Mouse (Mus musculus): ENCODE data around the gene Tlk1. TPM values are rescaled to one million over a fixed set of nuclear protein-coding genes. Genes with fewer than 3 reads are reported as not detected.

Tlk1 gene
- polyA plus RNA-seq, 1 experiment from 2014 or later, result 36.7 TPM

- WGBS, result 93% methylated on average over 5 of the region's 5 CpGs
- no peak overlapping the region for H3K27ac ChIP-seq (ENCODE audit: low read depth)
- H3K4me2 ChIP-seq (ENCODE audit: low read length), result no peak overlapping the region
- no peaks in the 10 kb centered on the region for H3K9me3 ChIP-seq (ENCODE audit: control insufficient read depth, low read length)
- DNase-seq (ENCODE audit: low spot score) (no peak), ATAC-seq (replicated peaks; ENCODE audit: low FRiP score, low TSS enrichment, low read depth) (no peak)
- H3K4me3 ChIP-seq (ENCODE audit: low read depth, low read length), result no peak overlapping the region
- no peaks in the 10 kb centered on the region for H3K4me1 ChIP-seq (replicated peaks; ENCODE audit: control insufficient read depth, insufficient read depth, low read length)
- no peak overlapping the region for H3K9ac ChIP-seq (ENCODE audit: low read length)
- H3K36me3 ChIP-seq (ENCODE audit: control insufficient read depth, insufficient read depth, low read length), result peaks cover 39% of the 10 kb centered on the region; the same call in 1 of the 2 replicates
- H3K27me3 ChIP-seq (replicated peaks; ENCODE audit: control insufficient read depth, insufficient read depth, low read length), result no peaks in the 10 kb centered on the region
Observed at GRCm38 (mm10) chr2:70752149-70752548, 73.4 kb downstream of the Tlk1 start.

DNA sequence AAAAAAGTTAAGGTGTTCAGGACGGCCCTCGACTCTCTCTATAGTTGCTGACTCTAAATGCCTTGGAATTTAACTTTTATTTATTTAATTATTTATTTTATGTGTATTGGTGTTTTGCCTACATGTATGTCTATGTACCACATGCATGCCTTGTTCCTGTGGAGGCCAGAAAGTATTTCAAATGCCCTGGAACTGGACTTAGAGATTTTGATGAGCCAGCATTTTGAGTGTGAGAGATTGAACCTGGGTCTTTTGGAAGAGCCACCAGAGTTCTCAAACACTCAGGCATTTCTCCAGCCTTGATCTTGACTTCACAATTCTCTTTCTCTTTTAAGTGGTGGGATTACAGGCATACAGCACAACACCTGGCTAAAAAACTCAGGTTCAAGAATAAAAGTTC lies 73.9 kb downstream of the Tlk1 start:
- no peak for ATAC-seq (replicated peaks; ENCODE audit: low FRiP score, low TSS enrichment, low read depth)
- WGBS, result 96% methylated on average over 2 of the region's 2 CpGs
- no peak overlapping the region for H3K27ac ChIP-seq (ENCODE audit: low read depth)
- H3K27me3 ChIP-seq (replicated peaks; ENCODE audit: control insufficient read depth, insufficient read depth, low read length), result no peaks in the 10 kb centered on the region
- H3K9ac ChIP-seq (ENCODE audit: low read length), result no peak overlapping the region
- no peak overlapping the region for H3K4me3 ChIP-seq (ENCODE audit: low read depth, low read length)
- DNase-seq (ENCODE audit: low spot score), result no peak
- no peak overlapping the region for H3K4me2 ChIP-seq (ENCODE audit: low read length)
- H3K9me3 ChIP-seq (ENCODE audit: control insufficient read depth, low read length), result no peaks in the 10 kb centered on the region
- H3K36me3 ChIP-seq (ENCODE audit: control insufficient read depth, insufficient read depth, low read length), result peaks cover 43% of the 10 kb centered on the region
- no peaks in the 10 kb centered on the region for H3K4me1 ChIP-seq (replicated peaks; ENCODE audit: control insufficient read depth, insufficient read depth, low read length)

DNA sequence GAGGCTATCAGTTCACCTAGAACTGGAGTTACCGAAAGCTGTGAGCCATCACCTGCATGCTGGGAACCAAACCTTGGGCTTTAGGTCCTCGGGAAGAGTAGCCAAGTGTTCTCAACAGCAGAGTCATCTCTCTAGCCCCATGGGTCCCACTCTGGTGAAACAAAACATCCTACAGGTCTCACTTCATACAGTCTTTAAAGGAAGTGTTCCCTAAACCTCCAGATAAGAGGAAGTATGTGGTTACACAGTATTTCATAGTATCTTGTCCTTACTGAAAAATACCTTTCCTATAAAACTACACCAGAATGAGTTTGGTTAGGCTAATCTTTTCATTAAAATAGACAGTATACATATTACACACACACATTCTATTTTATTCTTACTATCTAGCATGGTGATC lies 82.9 kb downstream of the Tlk1 start:
- DNase-seq (ENCODE audit: low spot score), result no peak
- H3K27me3 ChIP-seq (replicated peaks; ENCODE audit: control insufficient read depth, insufficient read depth, low read length), result no peaks in the 10 kb centered on the region
- H3K27ac ChIP-seq (ENCODE audit: low read depth), result no peak overlapping the region
- no peak overlapping the region for H3K9ac ChIP-seq (ENCODE audit: low read length)
- H3K9me3 ChIP-seq (ENCODE audit: control insufficient read depth, low read length), result no peaks in the 10 kb centered on the region
- peaks cover 85% of the 10 kb centered on the region for H3K36me3 ChIP-seq (ENCODE audit: control insufficient read depth, insufficient read depth, low read length)
- WGBS, result 84% methylated on average over 2 of the region's 2 CpGs
- H3K4me1 ChIP-seq (replicated peaks; ENCODE audit: control insufficient read depth, insufficient read depth, low read length), result no peaks in the 10 kb centered on the region
- no peak for ATAC-seq (replicated peaks; ENCODE audit: low FRiP score, low TSS enrichment, low read depth)
- H3K4me2 ChIP-seq (ENCODE audit: low read length), result no peak overlapping the region
- no peak overlapping the region for H3K4me3 ChIP-seq (ENCODE audit: low read depth, low read length)

- 91% methylated on average over 5 of the region's 5 CpGs for WGBS
- Histone ChIP-seq H3K27ac (ENCODE audit: low read depth) (no peak overlapping the region), H3K9ac (ENCODE audit: low read length) (no peak overlapping the region), H3K27me3 (replicated peaks; ENCODE audit: control insufficient read depth, insufficient read depth, low read length) (no peaks in the 10 kb centered on the region), H3K36me3 (ENCODE audit: control insufficient read depth, insufficient read depth, low read length) (peaks cover 86% of the 10 kb centered on the region), H3K4me2 (ENCODE audit: low read length) (no peak overlapping the region), H3K9me3 (ENCODE audit: control insufficient read depth, low read length) (no peaks in the 10 kb centered on the region), H3K4me3 (ENCODE audit: low read depth, low read length) (no peak overlapping the region), H3K4me1 (replicated peaks; ENCODE audit: control insufficient read depth, insufficient read depth, low read length) (no peaks in the 10 kb centered on the region)
- ATAC-seq (replicated peaks; ENCODE audit: low FRiP score, low TSS enrichment, low read depth), result no peak
- no peak for DNase-seq (ENCODE audit: low spot score)
Observed at GRCm38 (mm10) chr2:70741901-70742300, 83.6 kb downstream of the Tlk1 start.

- Histone ChIP-seq H3K36me3 (ENCODE audit: control insufficient read depth, insufficient read depth, low read length) (peaks cover 66% of the 10 kb centered on the region), H3K4me2 (ENCODE audit: low read length) (no peak overlapping the region), H3K4me3 (ENCODE audit: low read depth, low read length) (no peak overlapping the region), H3K9ac (ENCODE audit: low read length) (no peak overlapping the region), H3K27me3 (replicated peaks; ENCODE audit: control insufficient read depth, insufficient read depth, low read length) (no peaks in the 10 kb centered on the region), H3K27ac (ENCODE audit: low read depth) (no peak overlapping the region), H3K9me3 (ENCODE audit: control insufficient read depth, low read length) (no peaks in the 10 kb centered on the region), H3K4me1 (replicated peaks; ENCODE audit: control insufficient read depth, insufficient read depth, low read length) (no peaks in the 10 kb centered on the region)
- ATAC-seq (replicated peaks; ENCODE audit: low FRiP score, low TSS enrichment, low read depth) (no peak), DNase-seq (ENCODE audit: low spot score) (no peak)
- WGBS, result 63% methylated on average over 5 of the region's 5 CpGs
Observed at GRCm38 (mm10) chr2:70736008-70736407, 89.5 kb downstream of the Tlk1 start.

DNA sequence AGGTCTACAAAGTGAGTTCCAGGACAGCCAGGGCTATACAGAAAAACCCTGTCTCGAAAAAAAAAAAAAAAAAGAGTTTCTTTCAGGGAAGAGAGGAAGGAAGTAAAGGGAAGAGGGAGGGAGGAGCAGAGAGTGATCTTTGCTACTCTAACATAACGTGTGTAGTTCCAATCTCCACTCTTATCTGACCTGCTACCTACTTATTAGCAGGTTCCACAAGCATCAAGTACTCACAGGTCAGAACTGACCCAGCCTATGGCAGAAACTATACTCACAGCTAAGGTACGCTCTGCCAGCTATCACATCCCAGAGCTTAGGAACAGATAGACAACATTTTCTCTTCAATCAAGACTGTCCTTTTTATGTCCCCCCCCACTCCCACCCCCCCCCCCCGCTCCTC lies 90.0 kb downstream of the Tlk1 start:
- Histone ChIP-seq H3K4me3 (ENCODE audit: low read depth, low read length) (no peak overlapping the region), H3K36me3 (ENCODE audit: control insufficient read depth, insufficient read depth, low read length) (peaks cover 64% of the 10 kb centered on the region), H3K9ac (ENCODE audit: low read length) (no peak overlapping the region), H3K4me2 (ENCODE audit: low read length) (no peak overlapping the region), H3K27me3 (replicated peaks; ENCODE audit: control insufficient read depth, insufficient read depth, low read length) (no peaks in the 10 kb centered on the region), H3K4me1 (replicated peaks; ENCODE audit: control insufficient read depth, insufficient read depth, low read length) (no peaks in the 10 kb centered on the region), H3K27ac (ENCODE audit: low read depth) (no peak overlapping the region), H3K9me3 (ENCODE audit: control insufficient read depth, low read length) (no peaks in the 10 kb centered on the region)
- WGBS, result 79% methylated on average over 4 of the region's 4 CpGs
- ATAC-seq (replicated peaks; ENCODE audit: low FRiP score, low TSS enrichment, low read depth), result no peak
- no peak for DNase-seq (ENCODE audit: low spot score)

DNA sequence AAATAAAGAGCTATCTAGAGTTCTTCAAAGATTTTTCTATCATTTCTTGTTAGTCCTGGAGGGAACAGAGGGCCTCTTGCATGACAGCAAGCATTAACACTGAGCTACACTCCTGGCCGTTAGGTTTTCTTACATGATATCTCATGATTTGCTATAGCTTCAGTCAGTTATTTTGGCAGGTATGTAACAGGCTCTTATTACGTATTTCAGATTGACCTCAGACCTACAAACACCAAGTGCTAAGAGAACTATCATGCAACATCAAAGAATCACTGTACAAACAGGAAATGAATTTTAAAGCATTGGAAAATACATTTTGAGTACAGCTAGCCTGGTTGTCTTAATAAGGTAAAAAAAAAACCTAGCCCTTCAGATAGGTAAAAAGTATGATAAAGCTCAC lies 98.4 kb downstream of the Tlk1 start:
- Histone ChIP-seq H3K4me2 (ENCODE audit: low read length) (no peak overlapping the region), H3K4me3 (ENCODE audit: low read depth, low read length) (no peak overlapping the region), H3K36me3 (ENCODE audit: control insufficient read depth, insufficient read depth, low read length) (peaks cover 48% of the 10 kb centered on the region), H3K27ac (ENCODE audit: low read depth) (no peak overlapping the region), H3K4me1 (replicated peaks; ENCODE audit: control insufficient read depth, insufficient read depth, low read length) (no peaks in the 10 kb centered on the region), H3K9me3 (ENCODE audit: control insufficient read depth, low read length) (no peaks in the 10 kb centered on the region), H3K9ac (ENCODE audit: low read length) (no peak overlapping the region), H3K27me3 (replicated peaks; ENCODE audit: control insufficient read depth, insufficient read depth, low read length) (no peaks in the 10 kb centered on the region)
- no peak for DNase-seq (ENCODE audit: low spot score)
- ATAC-seq (replicated peaks; ENCODE audit: low FRiP score, low TSS enrichment, low read depth), result no peak
- 78% methylated on average over 2 of the region's 2 CpGs for WGBS

- H3K4me3 ChIP-seq (ENCODE audit: low read depth, low read length), result no peak overlapping the region
- H3K4me1 ChIP-seq (replicated peaks; ENCODE audit: control insufficient read depth, insufficient read depth, low read length), result no peaks in the 10 kb centered on the region
- H3K4me2 ChIP-seq (ENCODE audit: low read length), result no peak overlapping the region
- 86% methylated on average over 9 of the region's 9 CpGs for WGBS
- no peak overlapping the region for H3K9ac ChIP-seq (ENCODE audit: low read length)
- no peaks in the 10 kb centered on the region for H3K27me3 ChIP-seq (replicated peaks; ENCODE audit: control insufficient read depth, insufficient read depth, low read length)
- no peak overlapping the region for H3K27ac ChIP-seq (ENCODE audit: low read depth)
- no peaks in the 10 kb centered on the region for H3K9me3 ChIP-seq (ENCODE audit: control insufficient read depth, low read length)
- ATAC-seq (replicated peaks; ENCODE audit: low FRiP score, low TSS enrichment, low read depth) (no peak), DNase-seq (ENCODE audit: low spot score) (no peak)
- peaks cover 63% of the 10 kb centered on the region for H3K36me3 ChIP-seq (ENCODE audit: control insufficient read depth, insufficient read depth, low read length)
Observed at GRCm38 (mm10) chr2:70723610-70724243, 101.8 kb downstream of the Tlk1 start.

GRCm38 (mm10) chr2:70710878-70711277 lies 114.7 kb downstream of the Tlk1 start:
- H3K36me3 ChIP-seq (ENCODE audit: control insufficient read depth, insufficient read depth, low read length), result peaks cover 55% of the 10 kb centered on the region
- no peak for ATAC-seq (replicated peaks; ENCODE audit: low FRiP score, low TSS enrichment, low read depth)

More at GRCm38 (mm10) chr2:70710878-70711277, 114.7 kb downstream of the Tlk1 start:
- Histone ChIP-seq H3K4me1 (replicated peaks; ENCODE audit: control insufficient read depth, insufficient read depth, low read length) (no peaks in the 10 kb centered on the region), H3K27ac (ENCODE audit: low read depth) (no peak overlapping the region), H3K9me3 (ENCODE audit: control insufficient read depth, low read length) (no peaks in the 10 kb centered on the region), H3K9ac (ENCODE audit: low read length) (no peak overlapping the region), H3K27me3 (replicated peaks; ENCODE audit: control insufficient read depth, insufficient read depth, low read length) (no peaks in the 10 kb centered on the region), H3K4me3 (ENCODE audit: low read depth, low read length) (no peak overlapping the region), H3K4me2 (ENCODE audit: low read length) (no peak overlapping the region)
- WGBS, result 95% methylated on average over 4 of the region's 4 CpGs
- no peak for DNase-seq (ENCODE audit: low spot score)
